Mouse (Mus musculus) brain, embryonic 14.5 days (tissue): ENCODE measurements around the gene Fam57a.

Source experiments
- CTCF ChIP-seq: fragments of 200-500 bp; IDR thresholded peaks from 2 replicates; pipeline ENCODE4 v1.5.1; 2012; ENCODE audit warnings: inconsistent platforms, mild to moderate bottlenecking, moderate library complexity, borderline replicate concordance; ENCODE audit not compliant: insufficient read depth, insufficient read length; ENCODE audit errors: extremely low read depth
- POLR2A ChIP-seq: fragments of 200-500 bp; IDR thresholded peaks from 2 replicates; pipeline ENCODE4 v1.6.1; 2012; ENCODE audit warnings: mild to moderate bottlenecking, inconsistent platforms, borderline replicate concordance; ENCODE audit not compliant: poor library complexity, insufficient read depth, insufficient read length, severe bottlenecking; ENCODE audit errors: extremely low read depth

- no peak for TF ChIP-seq CTCF
- TF ChIP-seq POLR2A, result peak; percentile 63; the same call in 1 of the 2 replicates
Measured at GRCm38 (mm10) chr11:76201761-76202674, 22.5 kb downstream of the Fam57a start.
